Mouse (Mus musculus) hindbrain, embryonic 14.5 days (tissue): Measurements from ENCODE around the gene Arsg. TPM values are rescaled to one million over a fixed set of nuclear protein-coding genes. Genes with fewer than 3 reads are reported as not detected.

Source experiments
- ATAC-seq: fragments of 200-750 bp; cut with Nextera tagmentation; 2 replicates; pipeline ENCODE4 v1.8.0; 2017; ENCODE audit warnings: moderate number of reproducible peaks, mild to moderate bottlenecking, moderate TSS enrichment, moderate library complexity; ENCODE audit not compliant: low FRiP score
- DNase-seq: peaks from one replicate; pipeline ENCODE4 v3.0.0-alpha.2; 2015; ENCODE audit warnings: low spot score
- H3K27ac ChIP-seq: fragments of 300-500 bp; sonication (generic); 2 replicates; pipeline ENCODE4 v1.5.1; 2014; ENCODE audit warnings: mild to moderate bottlenecking, moderate library complexity
- H3K27me3 ChIP-seq: fragments of 300-500 bp; sonication (generic); 2 replicates; pipeline ENCODE4 v1.6.1; 2014; ENCODE audit warnings: mild to moderate bottlenecking, low read length, mixed read lengths; ENCODE audit not compliant: control insufficient read depth, insufficient read depth
- H3K36me3 ChIP-seq: fragments of 300-500 bp; sonication (generic); replicated peaks from 2 replicates; pipeline ENCODE4 v1.6.1; 2014; ENCODE audit not compliant: control insufficient read depth, insufficient read depth
- H3K4me1 ChIP-seq: fragments of 300-500 bp; sonication (generic); replicated peaks from 2 replicates; pipeline ENCODE4 v1.6.1; 2014; ENCODE audit warnings: antibody characterized with exemption, low read length, mixed read lengths; ENCODE audit not compliant: control insufficient read depth, insufficient read depth
- H3K4me2 ChIP-seq: fragments of 300-500 bp; sonication (generic); replicated peaks from 2 replicates; pipeline ENCODE4 v1.6.1; 2014; ENCODE audit warnings: mild to moderate bottlenecking, moderate library complexity
- H3K4me3 ChIP-seq: fragments of 300-500 bp; sonication (generic); replicated peaks from 2 replicates; pipeline ENCODE4 v1.5.1; 2014; ENCODE audit warnings: mild to moderate bottlenecking, low read length
- H3K9ac ChIP-seq: fragments of 300-500 bp; sonication (generic); 2 replicates; pipeline ENCODE4 v1.6.1; 2014
- H3K9me3 ChIP-seq: fragments of 300-500 bp; sonication (generic); 2 replicates; pipeline ENCODE4 v1.6.1; 2016; ENCODE audit warnings: low read length; ENCODE audit not compliant: control insufficient read depth
- WGBS: fragments of 180-500 bp; shearing (Covaris S2); extraction: QIAGEN DNeasy Blood & Tissue Kit; methylation state at CpG from one replicate; pipeline ENCODE4 v1.1.7; 2014; 5-methylcytosine and 5-hydroxymethylcytosine counted together
- polyA plus RNA-seq: library from polyadenylated mRNA; unstranded; fragments of >200 nt; fragmentation: Nextera tagmentation; extraction: Ambion mirVana; gene quantifications from 2 replicates; pipeline ENCODE4 v1.2.1, GENCODE M21; 2014

Gene Arsg
- polyA plus RNA-seq, 1 experiment from 2014 or later: 8.8 TPM

DNA sequence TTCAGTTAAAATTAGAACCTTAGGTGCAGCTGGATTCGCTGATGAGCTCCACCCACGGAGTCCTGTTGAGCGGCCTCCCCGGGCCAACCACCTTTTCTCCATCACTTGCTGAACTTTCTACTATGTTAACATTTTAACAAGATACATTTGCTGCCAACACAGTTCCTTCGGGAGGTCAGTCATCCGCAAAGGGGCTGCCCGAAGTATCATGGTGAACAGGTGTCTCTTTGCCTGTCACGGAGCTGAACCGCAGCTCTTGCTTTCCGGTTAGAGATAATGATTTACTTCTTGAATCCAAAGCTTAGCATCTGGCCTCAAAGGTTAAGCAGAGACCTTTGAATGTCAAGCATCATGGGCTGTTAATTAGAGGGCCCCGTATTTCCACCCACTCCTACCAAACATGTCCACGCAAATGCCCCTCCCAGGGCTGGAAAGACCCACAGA is 72.5 kb downstream of the Arsg start:
- H3K36me3 ChIP-seq: no peaks in the 10 kb centered on the region
- no peak overlapping the region for H3K9ac ChIP-seq
- 78% methylated on average over 12 of the region's 12 CpGs for WGBS
- H3K27ac ChIP-seq: no peak overlapping the region
- no peak for ATAC-seq
- no peak overlapping the region for H3K4me3 ChIP-seq
- H3K27me3 ChIP-seq: no peaks in the 10 kb centered on the region
- no peaks in the 10 kb centered on the region for H3K9me3 ChIP-seq
- H3K4me2 ChIP-seq: no peak overlapping the region
- no peaks in the 10 kb centered on the region for H3K4me1 ChIP-seq
- DNase-seq: no peak

DNA sequence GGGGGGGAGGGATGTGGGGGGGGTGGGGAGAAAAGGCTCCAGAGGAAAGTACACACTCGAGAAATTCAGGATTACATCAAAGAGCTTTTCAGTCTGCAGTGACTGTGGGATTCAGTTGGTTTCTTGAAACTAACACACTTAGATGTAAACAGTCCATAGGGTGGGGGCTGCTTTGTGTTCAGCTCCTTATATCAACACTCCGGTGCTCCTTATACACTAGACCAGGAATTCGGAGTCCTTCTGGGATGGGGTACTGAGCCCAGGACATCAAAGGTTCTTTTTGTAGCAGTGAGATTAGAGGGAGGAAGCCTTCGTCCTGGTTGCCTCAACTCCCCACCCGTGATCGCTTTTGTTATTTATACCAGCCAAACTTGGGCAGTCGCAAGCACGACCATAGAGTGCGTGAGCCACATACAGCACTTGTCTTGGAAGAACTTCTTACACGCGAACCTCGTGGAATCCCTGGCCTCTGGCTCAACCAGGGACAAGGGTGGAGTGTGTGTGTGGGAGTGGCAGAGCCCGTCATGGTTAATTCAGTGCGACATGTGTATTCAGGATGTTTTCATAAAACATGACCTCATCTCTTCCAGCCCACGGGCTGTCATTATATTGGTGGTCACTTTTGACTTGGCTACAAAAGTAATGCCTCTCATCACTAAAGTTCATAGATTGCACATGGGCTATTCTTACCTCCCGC is 73.3 kb downstream of the Arsg start:
- H3K36me3 ChIP-seq: no peaks in the 10 kb centered on the region
- WGBS: 56% methylated on average over 16 of the region's 16 CpGs

GRCm38 (mm10) chr11:109547652-109548051 is 74.5 kb downstream of the Arsg start:
- H3K4me1 ChIP-seq: no peaks in the 10 kb centered on the region
- H3K27me3 ChIP-seq: no peaks in the 10 kb centered on the region
- H3K9ac ChIP-seq: no peak overlapping the region
- 100% methylated on average over 1 of the region's 1 CpGs for WGBS
- ATAC-seq (no peak), DNase-seq (no peak)
- H3K36me3 ChIP-seq: no peaks in the 10 kb centered on the region
- no peaks in the 10 kb centered on the region for H3K9me3 ChIP-seq
- H3K4me2 ChIP-seq: no peak overlapping the region
- H3K4me3 ChIP-seq: no peak overlapping the region
- no peak overlapping the region for H3K27ac ChIP-seq

More for the DNA sequence above, 73.3 kb downstream of the Arsg start:
- Histone ChIP-seq H3K4me1 (no peaks in the 10 kb centered on the region), H3K9ac (no peak overlapping the region), H3K27ac (no peak overlapping the region), H3K27me3 (no peaks in the 10 kb centered on the region), H3K4me3 (no peak overlapping the region), H3K9me3 (no peaks in the 10 kb centered on the region), H3K4me2 (no peak overlapping the region)
- ATAC-seq: no peak
- no peak for DNase-seq

- Histone ChIP-seq H3K9me3 (no peaks in the 10 kb centered on the region), H3K27ac (no peak overlapping the region), H3K4me1 (no peaks in the 10 kb centered on the region), H3K9ac (no peak overlapping the region), H3K4me3 (no peak overlapping the region), H3K36me3 (no peaks in the 10 kb centered on the region), H3K4me2 (no peak overlapping the region), H3K27me3 (no peaks in the 10 kb centered on the region)
- 80% methylated on average over 5 of the region's 5 CpGs for WGBS
- DNase-seq (no peak), ATAC-seq (no peak)
Measured at GRCm38 (mm10) chr11:109549599-109550290, 76.6 kb downstream of the Arsg start.

DNA sequence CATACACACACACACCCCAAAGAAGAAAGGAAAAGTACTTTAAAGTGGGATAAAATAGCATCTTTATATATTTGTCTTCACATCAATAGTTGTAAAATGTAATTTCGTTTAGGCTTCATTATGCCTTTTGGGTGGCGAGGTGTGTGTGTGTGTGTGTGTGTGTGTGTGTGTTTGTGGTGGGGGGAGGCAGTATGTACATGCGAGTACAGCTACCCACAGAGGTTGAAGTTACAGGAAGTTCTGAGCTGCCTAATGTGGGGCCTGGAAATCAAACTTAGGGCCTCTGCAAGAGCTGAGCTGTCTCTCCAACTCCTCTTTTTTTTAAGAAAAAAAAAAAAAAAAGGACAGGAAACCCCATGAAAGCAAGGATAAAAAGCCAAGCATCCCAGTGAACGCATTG is 80.7 kb downstream of the Arsg start:
- no peaks in the 10 kb centered on the region for H3K4me1 ChIP-seq
- H3K4me3 ChIP-seq: no peak overlapping the region
- H3K9ac ChIP-seq: no peak overlapping the region
- DNase-seq (no peak), ATAC-seq (no peak)
- H3K36me3 ChIP-seq: no peaks in the 10 kb centered on the region
- 78% methylated on average over 4 of the region's 4 CpGs for WGBS
- H3K4me2 ChIP-seq: no peak overlapping the region
- H3K9me3 ChIP-seq: no peaks in the 10 kb centered on the region
- H3K27ac ChIP-seq: no peak overlapping the region
- H3K27me3 ChIP-seq: no peaks in the 10 kb centered on the region

DNA sequence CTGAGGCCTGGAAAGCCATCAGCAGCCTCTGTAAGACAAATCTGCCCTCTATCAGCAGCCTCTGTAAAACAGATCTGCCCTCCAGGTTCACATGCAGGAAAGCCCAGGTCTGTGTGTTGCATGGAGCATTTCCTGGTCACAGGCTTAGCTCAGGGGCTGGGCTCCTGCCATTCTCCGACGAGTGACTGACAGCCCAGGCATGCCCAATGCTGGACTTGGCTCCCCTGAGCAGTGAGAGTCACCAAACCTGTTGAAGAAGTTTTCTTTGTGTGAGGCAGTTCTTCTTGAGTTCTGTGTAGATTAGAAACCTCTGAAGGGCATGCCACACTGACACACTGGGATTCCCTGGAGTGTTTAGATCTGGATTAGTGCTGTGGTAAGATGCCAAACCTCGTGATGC is 81.3 kb downstream of the Arsg start:
- Histone ChIP-seq H3K4me2 (no peak overlapping the region), H3K27me3 (no peaks in the 10 kb centered on the region), H3K4me3 (no peak overlapping the region), H3K27ac (no peak overlapping the region), H3K4me1 (no peaks in the 10 kb centered on the region), H3K36me3 (no peaks in the 10 kb centered on the region), H3K9me3 (no peaks in the 10 kb centered on the region), H3K9ac (no peak overlapping the region)
- no peak for ATAC-seq
- DNase-seq: no peak
- WGBS: 61% methylated on average over 3 of the region's 3 CpGs

DNA sequence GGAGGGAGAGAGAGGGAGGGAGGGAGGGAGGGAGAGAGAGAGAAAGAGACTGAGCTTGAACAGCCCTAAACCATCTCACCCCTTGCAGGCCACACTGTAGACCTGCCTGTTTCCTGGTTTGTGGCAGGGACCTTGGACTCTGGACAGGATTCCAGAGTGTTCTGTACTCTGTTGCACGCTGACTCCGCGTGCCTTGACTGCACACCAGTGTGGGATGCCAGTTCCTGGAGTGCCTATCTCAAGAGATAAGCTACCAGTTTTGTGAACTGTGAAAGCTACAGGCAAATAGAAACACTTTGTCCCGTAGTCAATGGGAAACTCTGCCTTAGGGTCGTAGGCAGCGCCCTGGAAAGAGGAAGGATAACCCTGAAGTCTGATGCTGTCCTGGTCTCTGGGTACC is 83.0 kb downstream of the Arsg start:
- no peak overlapping the region for H3K9ac ChIP-seq
- no peaks in the 10 kb centered on the region for H3K9me3 ChIP-seq
- H3K36me3 ChIP-seq: no peaks in the 10 kb centered on the region
- DNase-seq (no peak), ATAC-seq (no peak)
- no peaks in the 10 kb centered on the region for H3K4me1 ChIP-seq
- no peak overlapping the region for H3K27ac ChIP-seq
- H3K4me3 ChIP-seq: no peak overlapping the region
- WGBS: 92% methylated on average over 6 of the region's 6 CpGs
- H3K27me3 ChIP-seq: no peaks in the 10 kb centered on the region
- no peak overlapping the region for H3K4me2 ChIP-seq

- Histone ChIP-seq H3K4me2 (no peak overlapping the region), H3K4me3 (no peak overlapping the region), H3K4me1 (no peaks in the 10 kb centered on the region), H3K9ac (no peak overlapping the region), H3K27ac (no peak overlapping the region), H3K36me3 (no peaks in the 10 kb centered on the region), H3K27me3 (no peaks in the 10 kb centered on the region), H3K9me3 (no peaks in the 10 kb centered on the region)
- 86% methylated on average over 11 of the region's 11 CpGs for WGBS
- DNase-seq (no peak), ATAC-seq (no peak)
Measured at GRCm38 (mm10) chr11:109557419-109557818, 84.2 kb downstream of the Arsg start.

- Histone ChIP-seq H3K9ac (no peak overlapping the region), H3K27me3 (no peaks in the 10 kb centered on the region), H3K36me3 (no peaks in the 10 kb centered on the region), H3K9me3 (no peaks in the 10 kb centered on the region), H3K27ac (no peak overlapping the region), H3K4me3 (no peak overlapping the region), H3K4me2 (no peak overlapping the region), H3K4me1 (no peaks in the 10 kb centered on the region)
- ATAC-seq: no peak
- no peak for DNase-seq
- 94% methylated on average over 12 of the region's 12 CpGs for WGBS
Measured at GRCm38 (mm10) chr11:109559241-109559640, 86.1 kb downstream of the Arsg start.
